Mouse (Mus musculus): ENCODE results near the gene Nlrc5.

The Nlrc5 gene

GRCm38 (mm10) chr8:94529875-94530274, 95.7 kb downstream of the Nlrc5 start:
- DNase-seq (ENCODE audit: low spot score) = no peak

GRCm38 (mm10) chr8:94530643-94531042, 96.5 kb downstream of the Nlrc5 start:
- DNase-seq (ENCODE audit: low spot score) = no peak

- no peak for DNase-seq (ENCODE audit: low spot score)
Measured at GRCm38 (mm10) chr8:94532000-94532399, 97.8 kb downstream of the Nlrc5 start.

- DNase-seq (ENCODE audit: low spot score) = no peak
Measured at GRCm38 (mm10) chr8:94532525-94532872, 98.3 kb downstream of the Nlrc5 start.

GRCm38 (mm10) chr8:94532873-94533671, 98.9 kb downstream of the Nlrc5 start, which contains the start of gene Cpne2:
Gene Cpne2 (plus strand): TSS chr8:94532990.
- DNase-seq (ENCODE audit: low spot score) = peak; percentile 72

GRCm38 (mm10) chr8:94534612-94535011, 100.5 kb downstream of the Nlrc5 start:
- DNase-seq (ENCODE audit: low spot score) = no peak

GRCm38 (mm10) chr8:94535631-94536030, 101.5 kb downstream of the Nlrc5 start:
- no peak for DNase-seq (ENCODE audit: low spot score)

GRCm38 (mm10) chr8:94537456-94537855, 103.3 kb downstream of the Nlrc5 start:
- no peak for DNase-seq (ENCODE audit: low spot score)

- DNase-seq (ENCODE audit: low spot score) = no peak
Measured at GRCm38 (mm10) chr8:94540025-94540424, 105.9 kb downstream of the Nlrc5 start.

- DNase-seq (ENCODE audit: low spot score) = no peak
Measured at GRCm38 (mm10) chr8:94540889-94541795, 107.0 kb downstream of the Nlrc5 start.

- DNase-seq (ENCODE audit: low spot score) = no peak
Measured at GRCm38 (mm10) chr8:94543981-94544380, 109.8 kb downstream of the Nlrc5 start.

GRCm38 (mm10) chr8:94549041-94549440, 114.9 kb downstream of the Nlrc5 start:
- DNase-seq (ENCODE audit: low spot score) = no peak

GRCm38 (mm10) chr8:94549482-94549881, 115.3 kb downstream of the Nlrc5 start:
- no peak for DNase-seq (ENCODE audit: low spot score)

- no peak for DNase-seq (ENCODE audit: low spot score)
Measured at GRCm38 (mm10) chr8:94549998-94550397, 115.8 kb downstream of the Nlrc5 start.

- no peak for DNase-seq (ENCODE audit: low spot score)
Measured at GRCm38 (mm10) chr8:94551471-94552422, 117.6 kb downstream of the Nlrc5 start.

GRCm38 (mm10) chr8:94552696-94553095, 118.5 kb downstream of the Nlrc5 start:
- DNase-seq (ENCODE audit: low spot score) = no peak

GRCm38 (mm10) chr8:94557281-94557680, 123.1 kb downstream of the Nlrc5 start:
- no peak for DNase-seq (ENCODE audit: low spot score)

- no peak for DNase-seq (ENCODE audit: low spot score)
Measured at GRCm38 (mm10) chr8:94561256-94561655, 127.1 kb downstream of the Nlrc5 start.

GRCm38 (mm10) chr8:94564421-94564820, 130.3 kb downstream of the Nlrc5 start:
- DNase-seq (ENCODE audit: low spot score) = no peak

- no peak for DNase-seq (ENCODE audit: low spot score)
Measured at GRCm38 (mm10) chr8:94566033-94566432, 131.9 kb downstream of the Nlrc5 start.

GRCm38 (mm10) chr8:94566446-94567158, 132.4 kb downstream of the Nlrc5 start:
- DNase-seq (ENCODE audit: low spot score) = no peak

Data from ovary, postnatal 36 days (tissue).